Mouse (Mus musculus) layer of hippocampus, adult 9-11 months (tissue): Measurements from ENCODE around the gene Hist1h4d.
A peak's percentile ranks its signal among the peaks of the same experiment; 100 is the strongest.
"Not testable (repeated sequence)": the region's sequence is repeated elsewhere in the genome, so short reads cannot be mapped to it uniquely, and the experiment has no call there.

Experiments used
- DNase-seq: peaks from one replicate; pipeline ENCODE4 v3.0.0; 2022

Gene Hist1h4d

GRCm38 (mm10) chr13:23551931-23552914 lies 29.2 kb upstream of the Hist1h4d start:
- no peak for DNase-seq

- DNase-seq: no peak
These were observed 28.4 kb upstream of the Hist1h4d start, which contains the start of gene Hist1h1d for GRCm38 (mm10) chr13:23552962-23553361. Gene Hist1h1d, plus strand, starts transcription at chr13:23553262.

- DNase-seq: no peak
These were observed 27.0 kb upstream of the Hist1h4d start for GRCm38 (mm10) chr13:23554393-23554792.

- DNase-seq: peak; percentile 81
These were observed 26.2 kb upstream of the Hist1h4d start for GRCm38 (mm10) chr13:23554925-23555838.

- DNase-seq: peak; percentile 88
These were observed 25.5 kb upstream of the Hist1h4d start for GRCm38 (mm10) chr13:23555839-23556416.

- no peak for DNase-seq
These were observed 24.5 kb upstream of the Hist1h4d start for GRCm38 (mm10) chr13:23556906-23557305.

- not testable (repeated sequence) for DNase-seq
These were observed 20.7 kb upstream of the Hist1h4d start for GRCm38 (mm10) chr13:23560699-23561098.

GRCm38 (mm10) chr13:23561531-23561882 lies 19.9 kb upstream of the Hist1h4d start:
- DNase-seq: not testable (repeated sequence)

GRCm38 (mm10) chr13:23561883-23562659 lies 19.3 kb upstream of the Hist1h4d start, which contains the start of gene Hist1h3e:
Gene Hist1h3e, minus strand, starts transcription at chr13:23562369.
- DNase-seq: peak; percentile 97

GRCm38 (mm10) chr13:23562699-23563462 lies 18.5 kb upstream of the Hist1h4d start:
- DNase-seq: no peak

- DNase-seq: no peak
These were observed 16.9 kb upstream of the Hist1h4d start for GRCm38 (mm10) chr13:23564482-23564881.

GRCm38 (mm10) chr13:23570261-23571021 lies 11.0 kb upstream of the Hist1h4d start:
- DNase-seq: not testable (repeated sequence)

- DNase-seq: peak; percentile 85
These were observed 10.3 kb upstream of the Hist1h4d start, which contains the start of the genes Hist1h2ae and Hist1h2bg for GRCm38 (mm10) chr13:23571022-23571503. Gene Hist1h2ae, minus strand, starts transcription at chr13:23571220. Gene Hist1h2bg, plus strand, starts transcription at chr13:23571396.

GRCm38 (mm10) chr13:23571504-23572217 lies 9.7 kb upstream of the Hist1h4d start:
- not testable (repeated sequence) for DNase-seq

- DNase-seq: no peak
These were observed 9.0 kb upstream of the Hist1h4d start for GRCm38 (mm10) chr13:23572218-23573033.

- not testable (repeated sequence) for DNase-seq
These were observed 8.1 kb upstream of the Hist1h4d start for GRCm38 (mm10) chr13:23573034-23573897.

- peak; percentile 97 for DNase-seq
These were observed 7.4 kb upstream of the Hist1h4d start, which contains the start of the genes Hist1h2bf and Hist1h2ad for GRCm38 (mm10) chr13:23573898-23574524. Gene Hist1h2bf, minus strand, starts transcription at chr13:23574196. Gene Hist1h2ad, plus strand, starts transcription at chr13:23574381.
